Mouse (Mus musculus): ENCODE measurements around the gene Bnip3.

GRCm38 (mm10) chr7:138913616-138914015 lies 4.3 kb upstream of the Bnip3 start:
- TF ChIP-seq CTCF (IDR thresholded peaks at IDR 0.05; ENCODE audit: control insufficient read depth, insufficient read depth, insufficient replicate concordance, low read depth, low read length) = no peak
- no peak for TF ChIP-seq POLR2A (IDR thresholded peaks at IDR 0.05; ENCODE audit: control insufficient read depth, low read depth, low read length)

All from testis, adult 2 months (tissue).